Mouse (Mus musculus) left cerebral cortex, postnatal 10 days (tissue): ENCODE results near the gene Acly. TPM values are rescaled to one million over a fixed set of nuclear protein-coding genes. Genes with fewer than 3 reads are reported as not detected.

Experiments
- microRNA-seq: library from miRNA; unstranded; fragments of <30 nt; microRNA quantifications from one replicate; pipeline ENCODE4 v1.2.0, GENCODE M21; 2022
- total RNA-seq, 2 experiments: library from RNA; stranded (reverse); gene quantifications; 2 replicates each; pipeline ENCODE4 v1.2.3; 2021

Gene Acly
- total RNA-seq, 2 experiments from 2014 or later = 138 to 151 TPM

Small RNA genes within 50 kb of the gene (microRNA-seq; reads per million reads assigned to microRNA genes)
- gene Gm27374 = not detected
- not detected for gene Mir7116

Other genes with a start within 250 kb of the Acly start
- 100 to 1,000 TPM; 770 to 774 TPM for gene Eif1, start 208.1 kb downstream of the Acly start, total RNA-seq
- not detected for gene Gast, start 193.6 kb downstream of the Acly start, total RNA-seq
- 100 to 1,000 TPM; 109 to 139 TPM for gene Hap1, start 171.9 kb downstream of the Acly start, total RNA-seq
- gene Jup, start 130.2 kb downstream of the Acly start, total RNA-seq = 10 to 100 TPM; 46.3 to 49.9 TPM
- gene P3h4, start 113.2 kb downstream of the Acly start, total RNA-seq = 1 to 10 TPM; 6.7 to 7.1 TPM
- gene Fkbp10, start 112.3 kb downstream of the Acly start, total RNA-seq = 10 to 100 TPM; 12.2 to 13.1 TPM
- 10 to 100 TPM; 71.4 to 77.1 TPM for gene Nt5c3b, start 86.2 kb downstream of the Acly start, total RNA-seq
- 1 to 10 TPM; 1.6 to 1.9 TPM for gene Klhl10, start 86.1 kb downstream of the Acly start, total RNA-seq
- 10 to 100 TPM; 64.3 to 67.2 TPM for gene Klhl11, start 55.3 kb downstream of the Acly start, total RNA-seq
- gene Ttc25, start 17.6 kb upstream of the Acly start, total RNA-seq = under 1 TPM; 0.53 to 0.77 TPM
- gene Cnp, start 46.9 kb upstream of the Acly start, total RNA-seq = 100 to 1,000 TPM in 1 of 2 experiments, 10 to 100 TPM in 1; 73.3 to 104 TPM
- 10 to 100 TPM; 28.1 to 29.6 TPM for gene Nkiras2, start 91.2 kb upstream of the Acly start, total RNA-seq
- 100 to 1,000 TPM; 234 to 253 TPM for gene Dnajc7, start 92.2 kb upstream of the Acly start, total RNA-seq
- under 1 TPM; 0.21 to 0.75 TPM for gene Zfp385c, start 164.5 kb upstream of the Acly start, total RNA-seq
- 1 to 10 TPM; 1.8 to 1.9 TPM for gene Dhx58, start 176.3 kb upstream of the Acly start, total RNA-seq
- gene Kat2a, start 184.5 kb upstream of the Acly start, total RNA-seq = 10 to 100 TPM; 68.3 to 68.6 TPM
- not detected for gene Hspb9, start 185.8 kb upstream of the Acly start, total RNA-seq
- 100 to 1,000 TPM; 162 to 167 TPM for gene Rab5c, start 210.2 kb upstream of the Acly start, total RNA-seq
- gene Kcnh4, start 231.9 kb upstream of the Acly start, total RNA-seq = 1 to 10 TPM; 7.8 to 9.5 TPM
- under 1 TPM in 1 of 2 experiments, not detected in 1; 0.86 TPM for gene Hcrt, start 234.9 kb upstream of the Acly start, total RNA-seq
- gene Ghdc, start 243.0 kb upstream of the Acly start, total RNA-seq = 1 to 10 TPM; 5.9 to 7.6 TPM